ENCODE assay signal across 10 mouse cellular contexts in the genomic region with DNA sequence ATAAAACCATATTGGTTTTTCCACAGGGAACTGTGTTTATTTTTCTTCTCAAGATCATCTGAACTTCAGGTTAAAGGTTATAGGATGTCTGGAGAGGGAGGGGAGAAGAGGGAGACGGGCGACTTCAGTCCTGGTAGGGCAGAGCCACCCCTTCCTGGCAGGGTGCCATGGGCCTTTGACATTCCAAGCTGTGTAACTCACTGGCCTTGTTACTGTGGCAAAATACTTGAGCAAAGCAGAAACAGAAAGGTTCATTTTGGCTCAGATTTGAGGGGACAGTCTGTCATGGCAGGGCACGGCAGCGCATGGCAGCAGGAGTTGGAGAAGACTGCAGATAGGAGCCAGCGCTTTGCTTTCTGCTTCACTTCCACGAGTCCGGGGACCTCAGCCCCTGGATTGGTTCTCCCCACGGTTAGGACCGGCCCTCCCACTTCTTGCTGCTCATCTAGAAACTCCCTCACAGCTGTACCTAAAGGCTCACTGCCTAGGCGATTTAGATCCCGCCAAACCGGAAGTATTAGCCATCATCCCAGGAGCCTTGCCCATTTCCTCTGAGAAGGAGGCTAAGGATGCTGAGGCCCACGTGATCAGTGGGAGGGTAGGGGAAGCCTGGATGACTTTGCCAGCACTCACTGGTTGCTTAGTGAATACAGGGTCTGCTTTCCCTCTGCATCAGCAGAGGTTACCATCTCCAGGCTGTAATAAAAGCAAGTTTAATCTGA.
DNase-seq lines count a peak whose midpoint lies in the region; ATAC-seq lines count a peak whose summit lies in the region.
"Had no signal": no experiment of that assay in that cellular context is flagged by ENCODE, and none has a peak within 500 bp of the region (broad histone marks: within the 10 kb centered on the region; RNA-seq: fewer than 3 reads in every experiment).

No protein-coding gene starts in this region.

- H3K27ac ChIP-seq in heart, embryonic 14.5 days (replicated peaks in 1 of 2; ENCODE audit: control insufficient read depth in 1 of 2, insufficient read depth in 1 of 2, low read depth in 2 of 2, low read length in 2 of 2) = no peak overlapping the region
- no peak overlapping the region for H3K27ac ChIP-seq in liver, embryonic 12.5 days

- peak; percentile 29 for DNase-seq in gastrocnemius, postnatal 10 days
- DNase-seq in gastrocnemius, postnatal 25 days = no peak
- DNase-seq in testis, postnatal 10 days (ENCODE audit: low spot score) = peak; percentile 64
- DNase-seq in testis, postnatal 14 days (ENCODE audit: low spot score) = no peak
- DNase-seq in thymus, postnatal 10 days (ENCODE audit: low spot score in 2 of 2) = no peak
- no peak for DNase-seq in left cerebral cortex, postnatal 14 days (ENCODE audit: low spot score in 2 of 2)
- DNase-seq: thymus, postnatal 25 days had no signal

- H3K4me3 ChIP-seq in heart, embryonic 14.5 days (ENCODE audit: control insufficient read depth in 1 of 2, insufficient read depth in 1 of 2, low read depth in 1 of 2, low read length in 2 of 2) = no peak overlapping the region
- no peak overlapping the region for H3K4me3 ChIP-seq in liver, embryonic 12.5 days

- peak overlapping the region; percentile 11; the same call in 1 of the 2 replicates for H3K4me2 ChIP-seq in heart, embryonic 14.5 days (ENCODE audit: low read length)
- H3K4me2 ChIP-seq in liver, embryonic 12.5 days = no peak overlapping the region

- no peaks in the 10 kb centered on the region for H3K9me3 ChIP-seq in heart, embryonic 14.5 days (ENCODE audit: control insufficient read depth, low read length)
- H3K9me3 ChIP-seq in liver, embryonic 12.5 days (replicated peaks) = no peaks in the 10 kb centered on the region

- ATAC-seq in heart, embryonic 14.5 days (ENCODE audit: insufficient number of reproducible peaks, insufficient read depth, low FRiP score, low read depth) = no peak
- ATAC-seq in liver, embryonic 12.5 days = no peak
- ATAC-seq: inflammation-experienced regulatory T-cells, adult 6 months had no signal

- H3K4me1 ChIP-seq in heart, embryonic 14.5 days (ENCODE audit: control insufficient read depth in 2 of 2, insufficient read depth in 2 of 2, low read length in 2 of 2) = peaks cover 0 to 4% of the 10 kb centered on the region in 2 experiments; a peak in 1 of 4 replicates
- peaks cover 2% of the 10 kb centered on the region; the same call in 1 of the 2 replicates for H3K4me1 ChIP-seq in liver, embryonic 12.5 days

- WGBS in heart, embryonic 14.5 days = 28% methylated on average over 13 of the region's 13 CpGs
- 58% methylated on average over 13 of the region's 13 CpGs for WGBS in liver, embryonic 12.5 days (ENCODE audit: insufficient replicate concordance)

- H3K36me3 ChIP-seq in heart, embryonic 14.5 days (ENCODE audit: control insufficient read depth, insufficient read depth, low read length) = no peaks in the 10 kb centered on the region
- no peaks in the 10 kb centered on the region for H3K36me3 ChIP-seq in liver, embryonic 12.5 days

- no peak overlapping the region for H3K9ac ChIP-seq in heart, embryonic 14.5 days (ENCODE audit: low read length)
- no peak overlapping the region for H3K9ac ChIP-seq in liver, embryonic 12.5 days

- intact Hi-C loops in left cerebral cortex, postnatal 14 days (cut with DNase I) = no loop called here

- H3K27me3 ChIP-seq in heart, embryonic 14.5 days (ENCODE audit: control insufficient read depth, insufficient read depth, low read length) = no peaks in the 10 kb centered on the region; the same call in 1 of the 2 replicates
- H3K27me3 ChIP-seq in liver, embryonic 12.5 days (replicated peaks) = no peaks in the 10 kb centered on the region; the same call in 1 of the 2 replicates

Comparison
In these comparisons a context has a peak if more than half of its experiments do, and no peak if none do; other contexts are left out.
1. DNase-seq: peak in gastrocnemius, postnatal 10 days (single experiment) and testis, postnatal 10 days (single experiment); none in gastrocnemius, postnatal 25 days (single experiment), testis, postnatal 14 days (single experiment), thymus, postnatal 10 days (0 of 2) and left cerebral cortex, postnatal 14 days (0 of 2).